ENCODE assay signal across 19 mouse cellular contexts in the genomic region with DNA sequence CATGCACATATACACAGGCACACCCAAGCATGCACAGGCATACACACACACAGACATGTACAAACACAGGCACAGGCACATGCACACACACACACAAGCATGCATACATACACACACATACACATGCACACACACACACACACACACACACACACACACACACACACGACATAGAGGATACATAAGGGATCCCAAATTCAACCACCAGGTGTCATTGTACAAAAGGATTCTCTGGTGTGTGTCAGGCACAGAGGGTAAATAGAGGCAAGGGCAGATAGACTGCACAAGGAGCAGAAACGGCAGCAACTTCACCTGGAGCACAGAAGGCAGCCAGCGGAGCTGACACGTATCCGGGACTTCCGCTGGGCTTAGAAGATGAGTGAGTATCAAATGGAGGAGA.
A peak's percentile ranks its signal among the peaks of the same experiment; 100 is the strongest.
DNase-seq lines count a peak whose midpoint lies in the region; ATAC-seq and TF ChIP-seq lines count a peak whose summit lies in the region.
"Had no signal": no experiment of that assay in that cellular context is flagged by ENCODE, and none has a peak within 500 bp of the region (broad histone marks: within the 10 kb centered on the region; RNA-seq: fewer than 3 reads in every experiment).

No protein-coding gene starts in this region.

- no peaks in the 10 kb centered on the region for H3K9me3 ChIP-seq in hindbrain, postnatal 0 days (ENCODE audit: low read length)
- H3K9me3 ChIP-seq in hindbrain, embryonic 14.5 days (ENCODE audit: control insufficient read depth, low read length) = no peaks in the 10 kb centered on the region
- H3K9me3 ChIP-seq: heart, embryonic 13.5 days; midbrain, embryonic 12.5 days had no signal

- WGBS in hindbrain, postnatal 0 days = 79% methylated on average over 6 of the region's 6 CpGs
- WGBS in hindbrain, embryonic 14.5 days = 76% methylated on average over 6 of the region's 6 CpGs
- WGBS in lung, adult 2 months = 82% methylated on average over 6 of the region's 6 CpGs

- no peak overlapping the region for H3K9ac ChIP-seq in hindbrain, postnatal 0 days (replicated peaks; ENCODE audit: low read length)
- H3K9ac ChIP-seq in hindbrain, embryonic 14.5 days = no peak overlapping the region
- H3K9ac ChIP-seq: heart, embryonic 13.5 days; midbrain, embryonic 12.5 days had no signal

- H3K4me3 ChIP-seq in hindbrain, postnatal 0 days (ENCODE audit: low read length) = no peak overlapping the region
- no peak overlapping the region for H3K4me3 ChIP-seq in hindbrain, embryonic 14.5 days (replicated peaks; ENCODE audit: low read length)
- no peak overlapping the region for H3K4me3 ChIP-seq in lung, adult 2 months (replicated peaks; ENCODE audit: extremely low read depth, low read depth, low read length)
- H3K4me3 ChIP-seq in cortical plate, adult 2 months (ENCODE audit: insufficient read depth, low read length) = no peak overlapping the region
- H3K4me3 ChIP-seq: erythroblast, embryonic 14.5 days; heart, embryonic 13.5 days; midbrain, embryonic 12.5 days had no signal

- DNase-seq in hindbrain, postnatal 0 days (ENCODE audit: low spot score) = no peak
- DNase-seq in hindbrain, embryonic 14.5 days (ENCODE audit: low spot score) = no peak
- peak; percentile 1 for DNase-seq in lung, postnatal 36 days
- no peak for DNase-seq in lung, adult 2 months
- peak; percentile 8 for DNase-seq in splenic B cell, adult 2 months (ENCODE audit: low read depth, low spot score)
- no peak for DNase-seq in adrenal gland, postnatal 4 days (ENCODE audit: low spot score in 2 of 2)
- DNase-seq: adrenal gland, postnatal 36 days; cerebellum, postnatal 14 days; gastrocnemius, postnatal 25 days; kidney, postnatal 36 days; left cerebral cortex, postnatal 4 days; retina, postnatal 1 day; spleen, adult 18-20 months had no signal

- TF ChIP-seq CTCF in hindbrain, postnatal 0 days (IDR thresholded peaks at IDR 0.05; ENCODE audit: low read depth) = peak; percentile 63
- no peak for TF ChIP-seq CTCF in lung, adult 2 months (IDR thresholded peaks at IDR 0.05; ENCODE audit: insufficient read depth, low read length)
- peak; percentile 20; the same call in 1 of the 2 replicates for TF ChIP-seq CTCF in cortical plate, adult 2 months (IDR thresholded peaks at IDR 0.05; ENCODE audit: extremely low read depth, insufficient read depth, low read length)

- H3K27ac ChIP-seq in hindbrain, postnatal 0 days = no peak overlapping the region
- no peak overlapping the region; the same call in 1 of the 2 replicates for H3K27ac ChIP-seq in hindbrain, embryonic 14.5 days
- no peak overlapping the region for H3K27ac ChIP-seq in cortical plate, adult 2 months (ENCODE audit: insufficient read depth, low read length)
- H3K27ac ChIP-seq: heart, embryonic 13.5 days; midbrain, embryonic 12.5 days had no signal

- no peaks in the 10 kb centered on the region for H3K4me1 ChIP-seq in hindbrain, postnatal 0 days (ENCODE audit: insufficient read depth, low read length)
- H3K4me1 ChIP-seq in hindbrain, embryonic 14.5 days (replicated peaks; ENCODE audit: control insufficient read depth, insufficient read depth, low read length) = peaks cover 8% of the 10 kb centered on the region; the same call in 1 of the 2 replicates
- H3K4me1 ChIP-seq in lung, adult 2 months (ENCODE audit: control insufficient read depth, insufficient read depth, low read length) = no peaks in the 10 kb centered on the region
- H3K4me1 ChIP-seq in cortical plate, adult 2 months (ENCODE audit: control insufficient read depth, insufficient read depth, low read length) = no peaks in the 10 kb centered on the region
- H3K4me1 ChIP-seq: heart, embryonic 13.5 days had no signal

- H3K27me3 ChIP-seq in hindbrain, postnatal 0 days (ENCODE audit: insufficient read depth, low read length) = no peaks in the 10 kb centered on the region
- H3K27me3 ChIP-seq in hindbrain, embryonic 14.5 days (ENCODE audit: control insufficient read depth, insufficient read depth, low read length) = no peaks in the 10 kb centered on the region
- no peaks in the 10 kb centered on the region for H3K27me3 ChIP-seq in splenic B cell, adult 2 months (ENCODE audit: control insufficient read depth, insufficient read depth, low read length, poor library complexity, severe bottlenecking)
- H3K27me3 ChIP-seq: heart, embryonic 13.5 days; midbrain, embryonic 12.5 days had no signal

- ATAC-seq in hindbrain, postnatal 0 days = no peak
- no peak for ATAC-seq in hindbrain, embryonic 14.5 days (ENCODE audit: low FRiP score)
- ATAC-seq: intestine, embryonic 16.5 days had no signal

- H3K36me3 ChIP-seq in hindbrain, postnatal 0 days (ENCODE audit: insufficient read depth, low read length) = no peaks in the 10 kb centered on the region
- H3K36me3 ChIP-seq in hindbrain, embryonic 14.5 days (replicated peaks; ENCODE audit: control insufficient read depth, insufficient read depth) = no peaks in the 10 kb centered on the region
- no peaks in the 10 kb centered on the region for H3K36me3 ChIP-seq in splenic B cell, adult 2 months (ENCODE audit: control insufficient read depth, insufficient read depth, low read length, poor library complexity, severe bottlenecking)
- H3K36me3 ChIP-seq: heart, embryonic 13.5 days; midbrain, embryonic 12.5 days had no signal

- no peak overlapping the region for H3K4me2 ChIP-seq in hindbrain, postnatal 0 days (ENCODE audit: low read depth, low read length)
- H3K4me2 ChIP-seq in hindbrain, embryonic 14.5 days (replicated peaks) = no peak overlapping the region
- H3K4me2 ChIP-seq: heart, embryonic 13.5 days; liver, embryonic 11.5 days; midbrain, embryonic 12.5 days had no signal

- no peak for TF ChIP-seq POLR2A in lung, adult 2 months (IDR thresholded peaks at IDR 0.05; ENCODE audit: borderline replicate concordance, extremely low read depth, low read depth, low read length)
- no peak for TF ChIP-seq POLR2A in cortical plate, adult 2 months (IDR thresholded peaks at IDR 0.05; ENCODE audit: extremely low read depth, insufficient read depth, low read length)

Comparison
In these comparisons a context has a peak if more than half of its experiments do, and no peak if none do; other contexts are left out.
1. DNase-seq: peak in lung, postnatal 36 days (single experiment) and splenic B cell, adult 2 months (single experiment); none in hindbrain, postnatal 0 days (single experiment), hindbrain, embryonic 14.5 days (single experiment), lung, adult 2 months (single experiment) and adrenal gland, postnatal 4 days (0 of 2).